Comparison of ENCODE assay signal across 29 mouse cellular contexts in the genomic region with DNA sequence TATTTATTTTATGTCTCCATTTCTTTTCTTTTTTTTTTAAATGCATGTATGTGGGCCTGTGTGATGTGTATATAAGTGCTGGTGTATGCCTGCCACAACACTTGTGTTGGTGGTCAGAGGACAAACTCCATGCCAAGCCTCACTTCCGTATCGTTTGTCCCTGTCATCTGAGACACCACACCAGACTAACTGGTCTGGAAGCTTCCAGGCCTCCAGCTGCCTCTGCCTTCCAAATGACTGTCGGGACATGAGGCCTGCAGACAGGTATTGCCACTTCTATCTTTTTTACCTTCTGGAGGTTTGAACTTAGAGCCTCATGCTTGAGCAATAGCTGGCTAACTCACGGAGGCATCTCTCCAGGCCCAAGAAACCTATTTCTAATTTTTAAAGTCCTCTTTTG.
"Had no signal": no experiment of that assay in that cellular context is flagged by ENCODE, and none has a peak within 500 bp of the region (broad histone marks: within the 10 kb centered on the region; RNA-seq: fewer than 3 reads in every experiment).

No protein-coding gene starts in this region.

- DNase-seq: left cerebral cortex, postnatal 4 days; liver; liver, embryonic 13.5 days; liver, postnatal 0 days; lung, adult 18-20 months; lung, adult 2 months; lung, embryonic 14.5 days; lung, postnatal 10 days; lung, postnatal 14 days; lung, postnatal 36 days; lung, postnatal 4 days; midbrain, embryonic 14.5 days had no signal

- H3K36me3 ChIP-seq: limb, embryonic 10.5 days; limb, embryonic 12.5 days; limb, embryonic 13.5 days; limb, embryonic 15.5 days; liver, embryonic 12.5 days; liver, embryonic 13.5 days; liver, embryonic 15.5 days; lung, embryonic 15.5 days; midbrain, embryonic 10.5 days; midbrain, embryonic 12.5 days; midbrain, embryonic 13.5 days; midbrain, embryonic 15.5 days; neural tube, embryonic 12.5 days had no signal

- H3K4me3 ChIP-seq: limb, embryonic 10.5 days; limb, embryonic 12.5 days; limb, embryonic 13.5 days; limb, embryonic 15.5 days; liver, embryonic 12.5 days; liver, embryonic 13.5 days; liver, embryonic 15.5 days; lung, embryonic 15.5 days; megakaryocyte, embryonic 14.5 days; midbrain, embryonic 10.5 days; midbrain, embryonic 12.5 days; midbrain, embryonic 13.5 days; midbrain, embryonic 15.5 days; neural tube, embryonic 12.5 days had no signal

- H3K27me3 ChIP-seq: limb, embryonic 12.5 days; limb, embryonic 13.5 days; limb, embryonic 15.5 days; liver, embryonic 12.5 days; liver, embryonic 13.5 days; liver, embryonic 15.5 days; lung, embryonic 15.5 days; midbrain, embryonic 12.5 days; midbrain, embryonic 13.5 days; midbrain, embryonic 15.5 days; neural tube, embryonic 12.5 days had no signal

- H3K4me2 ChIP-seq: limb, embryonic 12.5 days; limb, embryonic 13.5 days; limb, embryonic 15.5 days; liver, embryonic 11.5 days; liver, embryonic 12.5 days; liver, embryonic 13.5 days; liver, embryonic 15.5 days; lung, embryonic 14.5 days; lung, embryonic 15.5 days; midbrain, embryonic 11.5 days; midbrain, embryonic 12.5 days; midbrain, embryonic 13.5 days; midbrain, embryonic 15.5 days; neural tube, embryonic 12.5 days had no signal

- H3K27ac ChIP-seq: limb, embryonic 10.5 days; limb, embryonic 12.5 days; limb, embryonic 13.5 days; limb, embryonic 15.5 days; liver, embryonic 12.5 days; liver, embryonic 13.5 days; liver, embryonic 14.5 days; liver, embryonic 15.5 days; lung, embryonic 15.5 days; macrophage; midbrain, embryonic 10.5 days; midbrain, embryonic 12.5 days; midbrain, embryonic 13.5 days; midbrain, embryonic 15.5 days; neural tube, embryonic 12.5 days had no signal
